Mouse (Mus musculus) olfactory bulb, adult 2 months (tissue): ENCODE data around the gene Armc6.
A peak's percentile ranks its signal among the peaks of the same experiment; 100 is the strongest.

Experiments
- CTCF ChIP-seq: fragments of 200-500 bp; IDR thresholded peaks from 2 replicates; pipeline ENCODE4 v1.5.1; 2012; ENCODE audit warnings: low read depth, mild to moderate bottlenecking, low read length, moderate library complexity; ENCODE audit not compliant: insufficient read depth
- POLR2A ChIP-seq: fragments of 200-500 bp; IDR thresholded peaks from 2 replicates; pipeline ENCODE4 v1.6.1; 2012; ENCODE audit warnings: mild to moderate bottlenecking, low read depth, low read length, moderate library complexity; ENCODE audit not compliant: insufficient read depth

DNA sequence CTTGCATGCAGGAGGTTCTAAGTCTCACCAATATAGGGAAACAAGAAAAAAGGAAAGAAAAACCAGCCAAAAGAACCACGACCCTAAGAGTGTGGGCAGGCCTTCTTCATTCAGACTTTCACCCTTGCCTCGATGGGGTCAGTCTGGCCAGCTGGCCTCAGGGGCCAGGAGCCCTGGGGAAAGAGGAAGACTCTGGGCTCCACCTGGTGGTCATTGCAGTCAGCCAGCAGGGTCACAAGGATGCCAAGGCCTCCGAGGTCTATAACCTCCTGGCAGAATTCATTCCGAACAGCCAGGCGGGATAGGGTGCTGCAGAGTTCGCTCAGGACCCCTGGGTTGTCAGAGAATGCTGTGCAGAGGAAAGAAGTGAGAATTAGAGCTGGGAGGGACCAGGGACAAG, 10.9 kb downstream of the Armc6 start:
- TF ChIP-seq CTCF (peak; percentile 40; the same call in 1 of the 2 replicates), POLR2A (no peak)
